Mouse (Mus musculus): ENCODE results near the gene Wdr86. TPM values are rescaled to one million over a fixed set of nuclear protein-coding genes. Genes with fewer than 3 reads are reported as not detected.

The Wdr86 gene
- polyA plus RNA-seq, 1 experiment from 2014 or later: 8.1 TPM

DNA sequence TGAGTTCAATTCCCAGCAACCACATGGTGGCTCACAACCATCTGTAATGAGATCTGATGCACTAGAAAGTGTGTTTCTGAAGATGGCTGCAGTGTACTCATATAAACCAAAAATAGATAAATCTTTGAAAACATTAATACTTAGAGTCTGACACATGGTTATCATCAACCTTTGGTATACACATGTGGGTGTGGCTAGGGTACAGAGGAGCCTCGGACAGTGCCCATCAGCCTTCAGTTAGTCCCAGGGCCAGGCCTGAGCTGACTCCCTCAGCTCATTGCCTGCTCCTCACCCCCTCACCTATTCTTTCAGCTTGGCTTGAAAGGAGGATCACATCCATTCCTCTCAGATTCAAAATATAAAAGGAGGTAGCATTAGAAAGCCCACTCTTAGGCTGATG, 8.0 kb upstream of the Wdr86 start:
- H3K4me2 ChIP-seq (ENCODE audit: low read depth, low read length): no peak overlapping the region
- H3K27ac ChIP-seq (ENCODE audit: low read length): peak overlapping the region; percentile 50; the same call in 1 of the 2 replicates
- 76% methylated on average over 1 of the region's 1 CpGs for WGBS
- no peak for ATAC-seq (ENCODE audit: insufficient read depth, low FRiP score)
- no peak overlapping the region for H3K4me3 ChIP-seq (replicated peaks; ENCODE audit: low read length)
- no peaks in the 10 kb centered on the region for H3K9me3 ChIP-seq (replicated peaks; ENCODE audit: control insufficient read depth, low read length)
- H3K4me1 ChIP-seq (ENCODE audit: control insufficient read depth, insufficient read depth, low read length): peaks cover 13% of the 10 kb centered on the region
- no peaks in the 10 kb centered on the region for H3K36me3 ChIP-seq (ENCODE audit: control insufficient read depth, insufficient read depth, low read length)
- no peak overlapping the region for H3K9ac ChIP-seq (ENCODE audit: low read length)
- H3K27me3 ChIP-seq (ENCODE audit: control insufficient read depth, insufficient read depth, low read length): no peaks in the 10 kb centered on the region

DNA sequence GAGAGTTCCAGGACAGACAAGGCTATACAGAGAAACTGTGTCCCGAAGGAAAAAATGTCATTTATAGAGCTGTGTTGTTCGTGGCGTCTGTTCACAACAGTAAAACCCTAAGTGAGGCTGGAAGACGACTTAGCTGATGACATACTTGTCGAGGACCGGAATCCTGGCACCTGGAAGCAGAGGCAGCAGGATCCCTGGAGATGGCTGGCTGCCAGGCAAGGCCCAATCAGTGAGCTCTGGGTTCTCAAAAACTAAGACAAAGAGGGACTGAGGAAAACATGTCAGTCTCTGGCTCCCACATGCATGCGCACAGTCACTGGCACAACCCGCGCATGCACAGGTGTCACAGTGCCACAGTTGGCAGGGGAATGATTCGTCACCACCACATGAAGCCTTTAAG, 7.1 kb upstream of the Wdr86 start:
- WGBS: 88% methylated on average over 10 of the region's 10 CpGs
- H3K36me3 ChIP-seq (ENCODE audit: control insufficient read depth, insufficient read depth, low read length): no peaks in the 10 kb centered on the region
- no peaks in the 10 kb centered on the region for H3K27me3 ChIP-seq (ENCODE audit: control insufficient read depth, insufficient read depth, low read length)
- H3K4me2 ChIP-seq (ENCODE audit: low read depth, low read length): no peak overlapping the region
- H3K9me3 ChIP-seq (replicated peaks; ENCODE audit: control insufficient read depth, low read length): no peaks in the 10 kb centered on the region
- ATAC-seq (ENCODE audit: insufficient read depth, low FRiP score): no peak
- peaks cover 22% of the 10 kb centered on the region for H3K4me1 ChIP-seq (ENCODE audit: control insufficient read depth, insufficient read depth, low read length)
- H3K4me3 ChIP-seq (replicated peaks; ENCODE audit: low read length): no peak overlapping the region
- no peak overlapping the region for H3K9ac ChIP-seq (ENCODE audit: low read length)
- H3K27ac ChIP-seq (ENCODE audit: low read length): no peak overlapping the region

- H3K27ac ChIP-seq (ENCODE audit: low read length): no peak overlapping the region
- no peak overlapping the region for H3K4me2 ChIP-seq (ENCODE audit: low read depth, low read length)
- peaks cover 23% of the 10 kb centered on the region for H3K4me1 ChIP-seq (ENCODE audit: control insufficient read depth, insufficient read depth, low read length)
- no peak overlapping the region for H3K9ac ChIP-seq (ENCODE audit: low read length)
- ATAC-seq (ENCODE audit: insufficient read depth, low FRiP score): no peak
- H3K36me3 ChIP-seq (ENCODE audit: control insufficient read depth, insufficient read depth, low read length): no peaks in the 10 kb centered on the region
- no peak overlapping the region for H3K4me3 ChIP-seq (replicated peaks; ENCODE audit: low read length)
- H3K27me3 ChIP-seq (ENCODE audit: control insufficient read depth, insufficient read depth, low read length): no peaks in the 10 kb centered on the region; the same call in none of the 2 replicates
- 45% methylated on average over 7 of the region's 7 CpGs for WGBS
- no peaks in the 10 kb centered on the region for H3K9me3 ChIP-seq (replicated peaks; ENCODE audit: control insufficient read depth, low read length)
These were observed 3.4 kb upstream of the Wdr86 start for GRCm38 (mm10) chr5:24733771-24734426.

DNA sequence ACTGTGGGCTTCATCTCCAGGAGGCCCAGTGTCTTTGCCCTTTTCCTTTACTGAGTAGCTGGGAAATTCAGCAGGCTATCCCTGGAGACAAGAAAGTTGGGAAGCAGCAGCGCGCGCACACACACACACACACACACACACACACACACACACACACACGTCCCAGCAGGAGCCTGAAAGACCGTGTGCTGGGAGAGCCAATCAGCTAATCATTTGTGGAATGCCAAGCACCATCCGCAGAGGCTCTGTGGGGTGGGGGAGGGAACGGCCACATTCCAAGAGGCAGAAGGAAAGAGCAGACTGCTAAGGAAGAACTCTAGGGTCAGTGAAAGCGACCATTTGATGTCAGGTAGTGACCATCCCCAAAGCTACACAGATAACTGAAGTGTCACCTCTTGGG, 2.6 kb upstream of the Wdr86 start:
- Histone ChIP-seq H3K36me3 (ENCODE audit: control insufficient read depth, insufficient read depth, low read length) (no peaks in the 10 kb centered on the region), H3K4me3 (replicated peaks; ENCODE audit: low read length) (no peak overlapping the region), H3K4me1 (ENCODE audit: control insufficient read depth, insufficient read depth, low read length) (peaks cover 22% of the 10 kb centered on the region), H3K27ac (ENCODE audit: low read length) (peak overlapping the region; percentile 29; the same call in 1 of the 2 replicates), H3K27me3 (ENCODE audit: control insufficient read depth, insufficient read depth, low read length) (no peaks in the 10 kb centered on the region; the same call in none of the 2 replicates), H3K9ac (ENCODE audit: low read length) (no peak overlapping the region), H3K4me2 (ENCODE audit: low read depth, low read length) (no peak overlapping the region), H3K9me3 (replicated peaks; ENCODE audit: control insufficient read depth, low read length) (no peaks in the 10 kb centered on the region)
- peak; percentile 65; the same call in 1 of the 2 replicates for ATAC-seq (ENCODE audit: insufficient read depth, low FRiP score)
- WGBS: 10% methylated on average over 8 of the region's 8 CpGs

DNA sequence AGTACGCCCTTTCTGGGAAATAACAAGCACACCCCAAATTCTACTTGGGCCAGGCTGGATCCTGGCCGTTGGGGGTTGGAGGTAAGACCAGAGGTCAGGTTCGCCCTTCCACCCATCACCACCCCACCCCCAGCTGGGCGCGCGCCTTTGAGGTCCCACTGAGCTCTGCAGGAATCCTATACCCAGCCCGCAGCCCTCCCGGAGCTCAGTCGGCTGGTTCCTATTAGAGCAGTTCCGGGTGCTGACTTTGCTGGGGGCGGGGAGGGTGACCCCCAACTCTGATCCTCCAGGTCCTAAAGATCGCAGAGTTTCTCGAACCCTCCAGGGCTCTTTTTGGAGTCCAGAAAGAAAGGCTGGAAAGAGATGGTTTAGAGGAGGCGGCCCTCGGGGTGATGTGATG, 459 bp upstream of the Wdr86 start:
- 6% methylated on average over 15 of the region's 15 CpGs for WGBS
- ATAC-seq (ENCODE audit: insufficient read depth, low FRiP score): no peak
- Histone ChIP-seq H3K27me3 (ENCODE audit: control insufficient read depth, insufficient read depth, low read length) (no peaks in the 10 kb centered on the region; the same call in none of the 2 replicates), H3K9ac (ENCODE audit: low read length) (peak overlapping the region; percentile 72), H3K27ac (ENCODE audit: low read length) (no peak overlapping the region), H3K4me3 (replicated peaks; ENCODE audit: low read length) (peak overlapping the region; percentile 53), H3K4me2 (ENCODE audit: low read depth, low read length) (peak overlapping the region; percentile 80), H3K9me3 (replicated peaks; ENCODE audit: control insufficient read depth, low read length) (no peaks in the 10 kb centered on the region), H3K4me1 (ENCODE audit: control insufficient read depth, insufficient read depth, low read length) (peaks cover 22% of the 10 kb centered on the region), H3K36me3 (ENCODE audit: control insufficient read depth, insufficient read depth, low read length) (no peaks in the 10 kb centered on the region)

DNA sequence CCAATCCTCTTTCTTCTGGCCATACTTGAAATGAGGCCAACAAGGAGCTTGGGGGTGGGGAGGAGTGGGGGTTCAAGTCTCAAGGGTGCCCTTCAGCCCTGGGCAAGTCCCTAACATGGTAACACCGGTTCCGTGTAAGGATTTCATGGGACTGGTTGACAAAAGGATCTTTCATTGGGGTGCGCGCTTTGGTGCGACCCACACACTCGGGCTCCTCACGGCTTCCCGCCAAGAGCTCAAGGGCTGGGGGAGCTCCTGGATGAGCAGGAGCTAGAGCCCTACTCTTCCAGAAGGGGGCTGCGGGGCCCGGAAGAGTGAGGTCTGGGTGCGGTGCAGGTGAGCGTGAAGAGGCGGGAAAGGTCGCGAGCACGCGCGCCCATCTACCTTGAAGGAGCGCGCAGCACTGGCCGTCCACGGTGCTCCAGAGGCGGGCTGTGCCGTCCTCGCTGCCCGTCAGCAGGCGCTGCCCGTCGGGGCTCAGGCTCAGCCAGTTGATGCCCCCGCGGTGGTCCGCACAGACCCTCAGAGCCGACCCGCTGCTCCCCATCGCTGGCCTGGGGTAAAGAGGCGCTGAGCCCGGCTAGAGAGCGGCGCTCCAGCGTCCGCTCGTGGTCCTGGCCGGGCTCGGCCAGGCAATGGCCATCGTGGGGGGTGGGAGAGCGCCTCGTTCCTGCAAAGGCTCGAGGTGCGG, 585 bp downstream of the Wdr86 start:
- Histone ChIP-seq H3K4me1 (ENCODE audit: control insufficient read depth, insufficient read depth, low read length) (peaks cover 30% of the 10 kb centered on the region), H3K9ac (ENCODE audit: low read length) (peak overlapping the region; percentile 72), H3K27ac (ENCODE audit: low read length) (no peak overlapping the region), H3K4me2 (ENCODE audit: low read depth, low read length) (peak overlapping the region; percentile 80), H3K27me3 (ENCODE audit: control insufficient read depth, insufficient read depth, low read length) (no peaks in the 10 kb centered on the region; the same call in none of the 2 replicates), H3K36me3 (ENCODE audit: control insufficient read depth, insufficient read depth, low read length) (no peaks in the 10 kb centered on the region), H3K4me3 (replicated peaks; ENCODE audit: low read length) (peak overlapping the region; percentile 53), H3K9me3 (replicated peaks; ENCODE audit: control insufficient read depth, low read length) (no peaks in the 10 kb centered on the region)
- 1% methylated on average over 49 of the region's 49 CpGs for WGBS
- peak; percentile 6; the same call in 1 of the 2 replicates for ATAC-seq (ENCODE audit: insufficient read depth, low FRiP score)

GRCm38 (mm10) chr5:24726901-24727836, 3.4 kb downstream of the Wdr86 start:
- Histone ChIP-seq H3K4me3 (replicated peaks; ENCODE audit: low read length) (no peak overlapping the region), H3K9ac (ENCODE audit: low read length) (no peak overlapping the region), H3K4me1 (ENCODE audit: control insufficient read depth, insufficient read depth, low read length) (peaks cover 34% of the 10 kb centered on the region), H3K27me3 (ENCODE audit: control insufficient read depth, insufficient read depth, low read length) (no peaks in the 10 kb centered on the region; the same call in none of the 2 replicates), H3K36me3 (ENCODE audit: control insufficient read depth, insufficient read depth, low read length) (no peaks in the 10 kb centered on the region), H3K4me2 (ENCODE audit: low read depth, low read length) (no peak overlapping the region), H3K27ac (ENCODE audit: low read length) (no peak overlapping the region), H3K9me3 (replicated peaks; ENCODE audit: control insufficient read depth, low read length) (no peaks in the 10 kb centered on the region)
- no peak for ATAC-seq (ENCODE audit: insufficient read depth, low FRiP score)
- 53% methylated on average over 12 of the region's 12 CpGs for WGBS

DNA sequence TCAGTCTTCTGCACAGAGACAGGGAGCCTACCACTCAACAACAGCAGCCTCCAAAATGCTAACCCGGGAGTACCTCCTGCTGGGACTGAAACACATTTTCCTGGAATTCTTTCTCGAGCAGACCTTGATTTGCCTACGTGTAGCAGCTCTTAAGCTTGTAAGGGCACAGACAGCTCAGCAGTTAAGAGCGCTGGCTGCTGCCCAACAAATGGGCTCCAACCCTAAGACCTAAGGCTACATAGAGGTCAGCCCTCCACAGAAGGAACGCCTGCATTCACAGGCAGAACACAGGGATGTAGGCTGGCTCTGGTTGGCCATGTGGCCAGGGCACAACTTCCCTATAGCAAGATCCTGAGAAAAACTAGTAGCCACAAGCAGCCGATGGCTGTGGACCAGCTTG, 4.6 kb downstream of the Wdr86 start:
- Histone ChIP-seq H3K36me3 (ENCODE audit: control insufficient read depth, insufficient read depth, low read length) (no peaks in the 10 kb centered on the region), H3K4me2 (ENCODE audit: low read depth, low read length) (no peak overlapping the region), H3K4me1 (ENCODE audit: control insufficient read depth, insufficient read depth, low read length) (peaks cover 34% of the 10 kb centered on the region), H3K4me3 (replicated peaks; ENCODE audit: low read length) (no peak overlapping the region), H3K9ac (ENCODE audit: low read length) (no peak overlapping the region), H3K27ac (ENCODE audit: low read length) (peak overlapping the region; percentile 78; the same call in 1 of the 2 replicates), H3K9me3 (replicated peaks; ENCODE audit: control insufficient read depth, low read length) (no peaks in the 10 kb centered on the region), H3K27me3 (ENCODE audit: control insufficient read depth, insufficient read depth, low read length) (no peaks in the 10 kb centered on the region; the same call in 1 of the 2 replicates)
- 73% methylated on average over 6 of the region's 6 CpGs for WGBS
- ATAC-seq (ENCODE audit: insufficient read depth, low FRiP score): no peak

All from stomach, embryonic 16.5 days (tissue).